ENCODE assay signal across 24 mouse cellular contexts in genomic region chr6:100083127-100083526, GRCm38 (mm10).
A peak's percentile ranks its signal among the peaks of the same experiment; 100 is the strongest.
DNase-seq lines count a peak whose midpoint lies in the region; ATAC-seq and TF ChIP-seq lines count a peak whose summit lies in the region.
"Had no signal": no experiment of that assay in that cellular context is flagged by ENCODE, and none has a peak within 500 bp of the region (broad histone marks: within the 10 kb centered on the region; RNA-seq: fewer than 3 reads in every experiment).

No protein-coding gene starts in this region.

- ATAC-seq in midbrain, embryonic 11.5 days (ENCODE audit: low FRiP score): no peak
- no peak for ATAC-seq in midbrain, embryonic 16.5 days
- ATAC-seq in heart, embryonic 12.5 days (ENCODE audit: insufficient number of reproducible peaks, low FRiP score): no peak
- ATAC-seq: forebrain, embryonic 14.5 days; forebrain, embryonic 16.5 days had no signal

- TF ChIP-seq EP300 in MEL (IDR thresholded peaks at IDR 0.05; ENCODE audit: low read depth in 1 of 2, low read length in 2 of 2): no peak

- H3K9ac ChIP-seq in midbrain, embryonic 11.5 days (ENCODE audit: low read length): no peak overlapping the region
- H3K9ac ChIP-seq in midbrain, embryonic 16.5 days (ENCODE audit: low read depth, low read length): no peak overlapping the region
- no peak overlapping the region for H3K9ac ChIP-seq in MEL (ENCODE audit: control insufficient read depth, low read depth, low read length, poor library complexity, severe bottlenecking)
- no peak overlapping the region for H3K9ac ChIP-seq in heart, embryonic 12.5 days
- H3K9ac ChIP-seq: embryonic facial prominence, embryonic 13.5 days; embryonic facial prominence, embryonic 15.5 days; forebrain, embryonic 12.5 days had no signal

- no peak for TF ChIP-seq CTCF in MEL (IDR thresholded peaks at IDR 0.05 in 2 of 3, conservative IDR thresholded peaks at IDR 0.05 in 1 of 3; ENCODE audit: control insufficient read depth in 1 of 3, insufficient read depth in 1 of 3, low read depth in 2 of 3, low read length in 3 of 3, poor library complexity in 1 of 3, severe bottlenecking in 1 of 3)

- H3K9me3 ChIP-seq in midbrain, embryonic 11.5 days (ENCODE audit: control insufficient read depth, low read length): no peaks in the 10 kb centered on the region
- H3K9me3 ChIP-seq in midbrain, embryonic 16.5 days (replicated peaks; ENCODE audit: control insufficient read depth, low read length, poor library complexity, severe bottlenecking): peaks cover 6% of the 10 kb centered on the region; the same call in 1 of the 2 replicates
- H3K9me3 ChIP-seq in MEL (replicated peaks; ENCODE audit: insufficient read depth, low read length): no peaks in the 10 kb centered on the region
- H3K9me3 ChIP-seq in heart, embryonic 12.5 days (replicated peaks): 0 out of 2 replicates have a peak, but pooled peaks cover 5% of the 10 kb centered on the region
- H3K9me3 ChIP-seq: embryonic facial prominence, embryonic 13.5 days; embryonic facial prominence, embryonic 15.5 days; forebrain, embryonic 10.5 days had no signal

- no peaks in the 10 kb centered on the region for H3K4me1 ChIP-seq in midbrain, embryonic 11.5 days (ENCODE audit: control insufficient read depth, insufficient read depth, low read length)
- no peaks in the 10 kb centered on the region for H3K4me1 ChIP-seq in midbrain, embryonic 16.5 days (ENCODE audit: control insufficient read depth, insufficient read depth, low read length)
- H3K4me1 ChIP-seq in MEL (ENCODE audit: control insufficient read depth in 1 of 2, insufficient read depth in 2 of 2, low read length in 2 of 2): no peaks in the 10 kb centered on the region
- H3K4me1 ChIP-seq in heart, embryonic 12.5 days (replicated peaks): peaks cover 17% of the 10 kb centered on the region; the same call in 1 of the 2 replicates
- H3K4me1 ChIP-seq: forebrain, embryonic 10.5 days; forebrain, embryonic 12.5 days had no signal

- H3K4me2 ChIP-seq in midbrain, embryonic 11.5 days: no peak overlapping the region
- no peak overlapping the region for H3K4me2 ChIP-seq in midbrain, embryonic 16.5 days (ENCODE audit: low read length)
- H3K4me2 ChIP-seq in heart, embryonic 12.5 days: no peak overlapping the region
- H3K4me2 ChIP-seq: embryonic facial prominence, embryonic 13.5 days; embryonic facial prominence, embryonic 15.5 days; forebrain, embryonic 12.5 days had no signal

- no peak for TF ChIP-seq POLR2A in MEL (IDR thresholded peaks at IDR 0.05; ENCODE audit: control insufficient read depth in 1 of 2, insufficient read depth in 1 of 2, low read depth in 1 of 2, low read length in 2 of 2, poor library complexity in 1 of 2)

- no peaks in the 10 kb centered on the region for H3K79me2 ChIP-seq in MEL (ENCODE audit: control insufficient read depth, insufficient read depth, low read length, poor library complexity)

- H3K36me3 ChIP-seq in midbrain, embryonic 11.5 days (ENCODE audit: control insufficient read depth, insufficient read depth, low read length): no peaks in the 10 kb centered on the region
- H3K36me3 ChIP-seq in midbrain, embryonic 16.5 days (ENCODE audit: control insufficient read depth, insufficient read depth, low read length): no peaks in the 10 kb centered on the region
- H3K36me3 ChIP-seq in MEL (ENCODE audit: control insufficient read depth in 1 of 2, insufficient read depth in 2 of 2, low read length in 2 of 2): no peaks in the 10 kb centered on the region
- no peaks in the 10 kb centered on the region for H3K36me3 ChIP-seq in heart, embryonic 12.5 days
- H3K36me3 ChIP-seq: embryonic facial prominence, embryonic 13.5 days; embryonic facial prominence, embryonic 15.5 days; forebrain, embryonic 10.5 days; forebrain, embryonic 12.5 days; G1E had no signal

- 87% methylated on average over 5 of the region's 5 CpGs for WGBS in midbrain, embryonic 11.5 days
- WGBS in midbrain, embryonic 16.5 days: 77% methylated on average over 5 of the region's 5 CpGs
- 73% methylated on average over 5 of the region's 5 CpGs for WGBS in heart, embryonic 12.5 days

- DNase-seq in midbrain, embryonic 11.5 days (ENCODE audit: low spot score, missing footprints): peak; percentile 8
- DNase-seq in A20 (ENCODE audit: low read depth, low spot score): peak; percentile 31
- DNase-seq in MEL (ENCODE audit: low read depth, low spot score): no peak
- DNase-seq in frontal cortex, postnatal 36 days (ENCODE audit: low spot score in 2 of 2): no peak
- DNase-seq: adrenal gland, adult 2 months; adrenal gland, postnatal 10 days; adrenal gland, postnatal 25 days; cerebellum, adult 11 months; cerebellum, adult 18-20 months; cerebellum, adult 8-10 months; cerebellum, adult 9-11 months; cerebellum, postnatal 14 days; cerebellum, postnatal 36 days; embryo, embryonic 11 days had no signal

- H3K27me3 ChIP-seq in midbrain, embryonic 11.5 days (ENCODE audit: control insufficient read depth, insufficient read depth, low read length): no peaks in the 10 kb centered on the region
- H3K27me3 ChIP-seq in midbrain, embryonic 16.5 days (ENCODE audit: control insufficient read depth, insufficient read depth, low read depth, low read length): no peaks in the 10 kb centered on the region
- H3K27me3 ChIP-seq in MEL (ENCODE audit: control insufficient read depth in 1 of 2, insufficient read depth in 2 of 2, low read length in 2 of 2): no peaks in the 10 kb centered on the region
- H3K27me3 ChIP-seq in heart, embryonic 12.5 days (replicated peaks): peaks cover 20% of the 10 kb centered on the region
- H3K27me3 ChIP-seq: embryonic facial prominence, embryonic 13.5 days; embryonic facial prominence, embryonic 15.5 days; forebrain, embryonic 12.5 days had no signal

- no peak for TF ChIP-seq RAD21 in MEL (IDR thresholded peaks at IDR 0.05; ENCODE audit: low read depth, low read length)

- no peak overlapping the region for H3K4me3 ChIP-seq in midbrain, embryonic 11.5 days (ENCODE audit: low read depth, low read length)
- no peak overlapping the region for H3K4me3 ChIP-seq in midbrain, embryonic 16.5 days (ENCODE audit: low read depth, low read length)
- no peak overlapping the region for H3K4me3 ChIP-seq in MEL (ENCODE audit: control insufficient read depth in 1 of 2, insufficient read depth in 1 of 2, low read depth in 2 of 2, low read length in 2 of 2)
- H3K4me3 ChIP-seq in heart, embryonic 12.5 days: no peak overlapping the region
- H3K4me3 ChIP-seq: embryonic facial prominence, embryonic 13.5 days; embryonic facial prominence, embryonic 15.5 days; erythroblast, embryonic 14.5 days; forebrain, embryonic 10.5 days; forebrain, embryonic 12.5 days had no signal

- no peak overlapping the region for H3K27ac ChIP-seq in midbrain, embryonic 11.5 days (ENCODE audit: low read depth, low read length)
- no peak overlapping the region for H3K27ac ChIP-seq in midbrain, embryonic 16.5 days (ENCODE audit: low read length)
- H3K27ac ChIP-seq in MEL (ENCODE audit: control insufficient read depth, low read depth, low read length): no peak overlapping the region
- no peak overlapping the region for H3K27ac ChIP-seq in heart, embryonic 12.5 days (ENCODE audit: poor library complexity, severe bottlenecking)
- H3K27ac ChIP-seq: embryonic facial prominence, embryonic 13.5 days; embryonic facial prominence, embryonic 15.5 days; forebrain, embryonic 10.5 days; forebrain, embryonic 12.5 days had no signal

TF ChIP-seq in MEL, 35 proteins besides CTCF, POLR2A, EP300 and RAD21:
- TF ChIP-seq ELF1 (IDR thresholded peaks at IDR 0.05; ENCODE audit: low read depth, low read length): no peak
- TF ChIP-seq USF1 (IDR thresholded peaks at IDR 0.05; ENCODE audit: low read depth, low read length): peak; percentile 36; the same call in 1 of the 2 replicates

Comparison
In these comparisons a context has a peak if more than half of its experiments do, and no peak if none do; other contexts are left out.
1. DNase-seq: peak in midbrain, embryonic 11.5 days (single experiment) and A20 (single experiment); none in MEL (single experiment) and frontal cortex, postnatal 36 days (0 of 2).